Mouse (Mus musculus) midbrain, embryonic 16.5 days (tissue): Measurements from ENCODE around the gene Tmem130. TPM values are rescaled to one million over a fixed set of nuclear protein-coding genes. Genes with fewer than 3 reads are reported as not detected.

Experiments
- ATAC-seq: fragments of 200-750 bp; cut with Nextera tagmentation; 2 replicates; pipeline ENCODE4 v1.8.0; 2017; ENCODE audit warnings: moderate TSS enrichment
- H3K27ac ChIP-seq: fragments of 300-500 bp; sonication (generic); 2 replicates; pipeline ENCODE4 v1.5.1; 2014; ENCODE audit warnings: mild to moderate bottlenecking, low read length, mixed read lengths
- H3K27me3 ChIP-seq: fragments of 300-500 bp; sonication (generic); 2 replicates; pipeline ENCODE4 v1.6.1; 2014; ENCODE audit warnings: low read depth, low read length, mixed read lengths; ENCODE audit not compliant: control insufficient read depth, insufficient read depth
- H3K36me3 ChIP-seq: fragments of 300-500 bp; sonication (generic); 2 replicates; pipeline ENCODE4 v1.6.1; 2014; ENCODE audit warnings: mild to moderate bottlenecking, low read length, moderate library complexity, mixed read lengths; ENCODE audit not compliant: control insufficient read depth, insufficient read depth
- H3K4me1 ChIP-seq: fragments of 300-500 bp; sonication (generic); 2 replicates; pipeline ENCODE4 v1.6.1; 2014; ENCODE audit warnings: mild to moderate bottlenecking, low read length, mixed read lengths; ENCODE audit not compliant: control insufficient read depth, insufficient read depth
- H3K4me2 ChIP-seq: fragments of 300-500 bp; sonication (generic); 2 replicates; pipeline ENCODE4 v1.6.1; 2014; ENCODE audit warnings: mild to moderate bottlenecking, low read length, mixed read lengths
- H3K4me3 ChIP-seq: fragments of 300-500 bp; sonication (generic); 2 replicates; pipeline ENCODE4 v1.5.1; 2014; ENCODE audit warnings: low read depth, mild to moderate bottlenecking, low read length, moderate library complexity, mixed read lengths
- H3K9ac ChIP-seq: fragments of 300-500 bp; sonication (generic); 2 replicates; pipeline ENCODE4 v1.6.1; 2014; ENCODE audit warnings: low read depth, low read length, mixed read lengths
- H3K9me3 ChIP-seq: fragments of 300-500 bp; sonication (generic); replicated peaks from 2 replicates; pipeline ENCODE4 v1.6.1; 2014; ENCODE audit warnings: mild to moderate bottlenecking, low read length, mixed read lengths; ENCODE audit not compliant: control insufficient read depth, poor library complexity, severe bottlenecking
- WGBS: fragments of 180-500 bp; shearing (Covaris S2); extraction: QIAGEN DNeasy Blood & Tissue Kit; methylation state at CpG from one replicate; pipeline ENCODE4 v1.1.7; 2014; 5-methylcytosine and 5-hydroxymethylcytosine counted together
- polyA plus RNA-seq: library from polyadenylated mRNA; unstranded; fragments of >200 nt; fragmentation: Nextera tagmentation; extraction: Ambion mirVana; gene quantifications from 2 replicates; pipeline ENCODE4 v1.2.1, GENCODE M21; 2015

Gene Tmem130
- polyA plus RNA-seq, 1 experiment from 2014 or later, result 580 TPM

GRCm38 (mm10) chr5:144724926-144725325, 36.7 kb downstream of the Tmem130 start:
- H3K36me3 ChIP-seq, result no peaks in the 10 kb centered on the region
- H3K4me2 ChIP-seq, result no peak overlapping the region
- H3K27ac ChIP-seq, result no peak overlapping the region
- no peak overlapping the region for H3K4me3 ChIP-seq
- WGBS, result 11% methylated on average over 2 of the region's 2 CpGs
- H3K9ac ChIP-seq, result no peak overlapping the region
- H3K4me1 ChIP-seq, result 0 out of 2 replicates have a peak, but pooled peaks cover 2% of the 10 kb centered on the region
- no peaks in the 10 kb centered on the region for H3K9me3 ChIP-seq
- H3K27me3 ChIP-seq, result peaks cover 10% of the 10 kb centered on the region
- ATAC-seq, result no peak

- H3K9ac ChIP-seq, result no peak overlapping the region
- no peaks in the 10 kb centered on the region for H3K27me3 ChIP-seq
- H3K36me3 ChIP-seq, result no peaks in the 10 kb centered on the region
- ATAC-seq, result no peak
- no peak overlapping the region for H3K4me3 ChIP-seq
- no peaks in the 10 kb centered on the region for H3K9me3 ChIP-seq
- H3K4me2 ChIP-seq, result no peak overlapping the region
- 74% methylated on average over 4 of the region's 4 CpGs for WGBS
- no peak overlapping the region for H3K27ac ChIP-seq
- H3K4me1 ChIP-seq, result 0 out of 2 replicates have a peak, but pooled peaks cover 2% of the 10 kb centered on the region
Observed at GRCm38 (mm10) chr5:144720281-144720680, 41.3 kb downstream of the Tmem130 start.

- Histone ChIP-seq H3K4me1 (no peaks in the 10 kb centered on the region), H3K36me3 (no peaks in the 10 kb centered on the region), H3K4me2 (no peak overlapping the region), H3K27ac (0 out of 2 replicates have a peak overlapping the region, but pooled peaks have one; percentile 26), H3K9me3 (no peaks in the 10 kb centered on the region), H3K27me3 (no peaks in the 10 kb centered on the region), H3K9ac (no peak overlapping the region), H3K4me3 (no peak overlapping the region)
- 54% methylated on average over 6 of the region's 6 CpGs for WGBS
- ATAC-seq, result no peak
Observed at GRCm38 (mm10) chr5:144719781-144720180, 41.8 kb downstream of the Tmem130 start.

GRCm38 (mm10) chr5:144717186-144717585, 44.4 kb downstream of the Tmem130 start:
- H3K4me3 ChIP-seq, result no peak overlapping the region
- H3K36me3 ChIP-seq, result no peaks in the 10 kb centered on the region
- WGBS, result 61% methylated on average over 6 of the region's 6 CpGs
- H3K9ac ChIP-seq, result no peak overlapping the region
- no peaks in the 10 kb centered on the region for H3K4me1 ChIP-seq
- no peak overlapping the region for H3K4me2 ChIP-seq
- H3K9me3 ChIP-seq, result no peaks in the 10 kb centered on the region
- ATAC-seq, result no peak
- H3K27me3 ChIP-seq, result no peaks in the 10 kb centered on the region
- H3K27ac ChIP-seq, result no peak overlapping the region

- Histone ChIP-seq H3K36me3 (no peaks in the 10 kb centered on the region), H3K4me3 (no peak overlapping the region), H3K4me1 (no peaks in the 10 kb centered on the region), H3K9me3 (no peaks in the 10 kb centered on the region), H3K4me2 (no peak overlapping the region), H3K27me3 (no peaks in the 10 kb centered on the region), H3K9ac (no peak overlapping the region), H3K27ac (no peak overlapping the region)
- 88% methylated on average over 10 of the region's 10 CpGs for WGBS
- no peak for ATAC-seq
Observed at GRCm38 (mm10) chr5:144713371-144713770, 48.2 kb downstream of the Tmem130 start.

- Histone ChIP-seq H3K4me1 (peaks cover 3% of the 10 kb centered on the region; the same call in 1 of the 2 replicates), H3K9ac (no peak overlapping the region), H3K9me3 (no peaks in the 10 kb centered on the region), H3K27me3 (no peaks in the 10 kb centered on the region), H3K4me2 (no peak overlapping the region), H3K36me3 (no peaks in the 10 kb centered on the region), H3K27ac (peak overlapping the region; percentile 28; the same call in 1 of the 2 replicates), H3K4me3 (no peak overlapping the region)
- peak; percentile 45; the same call in 1 of the 2 replicates for ATAC-seq
- 74% methylated on average over 6 of the region's 6 CpGs for WGBS
Observed at GRCm38 (mm10) chr5:144707603-144708002, 54.0 kb downstream of the Tmem130 start.

GRCm38 (mm10) chr5:144703464-144704368, 57.9 kb downstream of the Tmem130 start:
- no peaks in the 10 kb centered on the region for H3K36me3 ChIP-seq
- H3K9me3 ChIP-seq, result no peaks in the 10 kb centered on the region
- no peak overlapping the region for H3K9ac ChIP-seq
- H3K4me3 ChIP-seq, result no peak overlapping the region
- peak; percentile 73 for ATAC-seq
- H3K4me2 ChIP-seq, result peak overlapping the region; percentile 2; the same call in 1 of the 2 replicates
- 29% methylated on average over 19 of the region's 20 CpGs for WGBS
- H3K27ac ChIP-seq, result peak overlapping the region; percentile 69
- peaks cover 3% of the 10 kb centered on the region; the same call in 1 of the 2 replicates for H3K4me1 ChIP-seq
- H3K27me3 ChIP-seq, result no peaks in the 10 kb centered on the region

- H3K4me3 ChIP-seq, result no peak overlapping the region
- WGBS, result 48% methylated on average over 8 of the region's 8 CpGs
- H3K27me3 ChIP-seq, result no peaks in the 10 kb centered on the region
- peak overlapping the region; percentile 62 for H3K27ac ChIP-seq
- H3K4me1 ChIP-seq, result peaks cover 18% of the 10 kb centered on the region
- no peak overlapping the region for H3K9ac ChIP-seq
- no peaks in the 10 kb centered on the region for H3K36me3 ChIP-seq
- no peaks in the 10 kb centered on the region for H3K9me3 ChIP-seq
- no peak overlapping the region for H3K4me2 ChIP-seq
- peak; percentile 93 for ATAC-seq
Observed at GRCm38 (mm10) chr5:144695289-144696060, 66.1 kb downstream of the Tmem130 start.
